20 mouse cellular contexts compared by ENCODE assay signal in the genomic region with DNA sequence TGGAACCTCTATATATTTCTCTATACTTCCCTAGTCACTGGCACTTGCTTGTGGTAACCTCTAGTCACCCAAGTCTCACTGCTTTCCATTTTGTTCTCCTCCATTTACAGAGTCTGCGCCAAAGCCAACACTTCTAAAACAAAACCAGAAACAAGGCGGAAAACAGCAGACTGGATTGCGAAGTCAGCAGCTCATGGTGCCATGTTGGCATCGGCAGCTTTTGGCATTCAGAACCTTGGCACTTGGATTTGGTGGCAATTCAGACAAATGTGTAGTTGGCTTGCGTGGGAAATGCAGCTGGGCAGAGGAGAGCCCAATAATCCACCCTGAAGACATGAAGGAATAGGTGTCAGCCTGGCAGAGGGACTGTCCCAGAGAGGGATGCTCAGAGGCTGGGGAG. TPM values are rescaled to one million over a fixed set of nuclear protein-coding genes. Genes with fewer than 3 reads are reported as not detected.
DNase-seq lines count a peak whose midpoint lies in the region; ATAC-seq and TF ChIP-seq lines count a peak whose summit lies in the region.
"Had no signal": no experiment of that assay in that cellular context is flagged by ENCODE, and none has a peak within 500 bp of the region (broad histone marks: within the 10 kb centered on the region; RNA-seq: fewer than 3 reads in every experiment).

No protein-coding gene starts in this region.

- no peak overlapping the region for H3K4me2 ChIP-seq in forebrain, embryonic 14.5 days (ENCODE audit: low read length)
- no peak overlapping the region for H3K4me2 ChIP-seq in forebrain, embryonic 15.5 days (replicated peaks)
- H3K4me2 ChIP-seq in kidney, embryonic 15.5 days: no peak overlapping the region
- H3K4me2 ChIP-seq: embryonic facial prominence, embryonic 15.5 days; hindbrain, embryonic 14.5 days; intestine, embryonic 15.5 days had no signal

- H3K4me3 ChIP-seq in forebrain, embryonic 14.5 days (ENCODE audit: low read depth, low read length): no peak overlapping the region
- no peak overlapping the region for H3K4me3 ChIP-seq in forebrain, embryonic 15.5 days
- no peak overlapping the region for H3K4me3 ChIP-seq in kidney, embryonic 15.5 days (replicated peaks)
- H3K4me3 ChIP-seq: embryonic facial prominence, embryonic 15.5 days; erythroblast, embryonic 14.5 days; forebrain, embryonic 10.5 days; heart, embryonic 10.5 days; intestine, embryonic 15.5 days had no signal

- 87% methylated on average over 5 of the region's 5 CpGs for WGBS in forebrain, embryonic 14.5 days
- WGBS in forebrain, embryonic 15.5 days: 76% methylated on average over 5 of the region's 5 CpGs
- WGBS in kidney, embryonic 15.5 days: 93% methylated on average over 5 of the region's 5 CpGs

- H3K4me1 ChIP-seq in forebrain, embryonic 14.5 days (ENCODE audit: control insufficient read depth, insufficient read depth, low read length): no peaks in the 10 kb centered on the region
- peaks cover 9% of the 10 kb centered on the region; the same call in 1 of the 2 replicates for H3K4me1 ChIP-seq in forebrain, embryonic 15.5 days
- H3K4me1 ChIP-seq in kidney, embryonic 15.5 days: no peaks in the 10 kb centered on the region
- H3K4me1 ChIP-seq: embryonic facial prominence, embryonic 15.5 days; heart, embryonic 10.5 days; intestine, embryonic 15.5 days had no signal

- H3K9ac ChIP-seq in forebrain, embryonic 14.5 days (ENCODE audit: low read length): no peak overlapping the region
- H3K9ac ChIP-seq in forebrain, embryonic 15.5 days (replicated peaks): no peak overlapping the region
- H3K9ac ChIP-seq in kidney, embryonic 15.5 days: no peak overlapping the region
- H3K9ac ChIP-seq: embryonic facial prominence, embryonic 15.5 days; hindbrain, embryonic 14.5 days; intestine, embryonic 15.5 days had no signal

- no peaks in the 10 kb centered on the region for H3K36me3 ChIP-seq in forebrain, embryonic 14.5 days (ENCODE audit: control insufficient read depth, insufficient read depth, low read length)
- H3K36me3 ChIP-seq in forebrain, embryonic 15.5 days: no peaks in the 10 kb centered on the region
- H3K36me3 ChIP-seq in kidney, embryonic 15.5 days: no peaks in the 10 kb centered on the region
- H3K36me3 ChIP-seq: embryonic facial prominence, embryonic 15.5 days; forebrain, embryonic 10.5 days; heart, embryonic 10.5 days; intestine, embryonic 15.5 days had no signal

- H3K27ac ChIP-seq in forebrain, embryonic 14.5 days (ENCODE audit: low read depth, low read length): no peak overlapping the region
- no peak overlapping the region for H3K27ac ChIP-seq in forebrain, embryonic 15.5 days (replicated peaks)
- H3K27ac ChIP-seq in kidney, embryonic 15.5 days: no peak overlapping the region
- H3K27ac ChIP-seq: embryonic facial prominence, embryonic 15.5 days; forebrain, embryonic 10.5 days; heart, embryonic 10.5 days; hindbrain, embryonic 14.5 days; intestine, embryonic 15.5 days had no signal

- DNase-seq in forebrain, embryonic 14.5 days (ENCODE audit: low spot score): peak; percentile 49
- peak; percentile 43 to 57 for DNase-seq in layer of hippocampus, postnatal 14 days (ENCODE audit: low spot score in 2 of 2)
- no peak for DNase-seq in layer of hippocampus, postnatal 25 days (ENCODE audit: extremely low spot score in 1 of 2, low spot score in 1 of 2)
- DNase-seq in brain, embryonic 14.5 days (ENCODE audit: low read depth): peak; percentile 71
- DNase-seq: adrenal gland, adult 8-10 months; cerebellum, adult 11 months; cerebellum, adult 9-10 months; embryo, embryonic 11 days; gastrocnemius, postnatal 36 days; heart, adult 18-20 months; heart, postnatal 10 days; kidney, adult 18-20 months had no signal

- no peak for ATAC-seq in forebrain, embryonic 14.5 days
- ATAC-seq in forebrain, embryonic 15.5 days (replicated peaks): no peak
- ATAC-seq in kidney, embryonic 15.5 days (replicated peaks; ENCODE audit: low FRiP score): no peak
- ATAC-seq: intestine, embryonic 15.5 days had no signal

- TF ChIP-seq CTCF in brain, embryonic 14.5 days (IDR thresholded peaks at IDR 0.05; ENCODE audit: borderline replicate concordance, extremely low read depth, insufficient read depth, insufficient read length): no peak

- H3K27me3 ChIP-seq in forebrain, embryonic 14.5 days (replicated peaks; ENCODE audit: control insufficient read depth, insufficient read depth, low read length): no peaks in the 10 kb centered on the region
- no peaks in the 10 kb centered on the region for H3K27me3 ChIP-seq in forebrain, embryonic 15.5 days
- no peaks in the 10 kb centered on the region for H3K27me3 ChIP-seq in kidney, embryonic 15.5 days
- H3K27me3 ChIP-seq: embryonic facial prominence, embryonic 15.5 days; intestine, embryonic 15.5 days had no signal

- H3K9me3 ChIP-seq in forebrain, embryonic 14.5 days (replicated peaks; ENCODE audit: control insufficient read depth, low read length): no peaks in the 10 kb centered on the region
- H3K9me3 ChIP-seq in forebrain, embryonic 15.5 days: no peaks in the 10 kb centered on the region
- H3K9me3 ChIP-seq in kidney, embryonic 15.5 days (replicated peaks): no peaks in the 10 kb centered on the region
- H3K9me3 ChIP-seq: embryonic facial prominence, embryonic 15.5 days; forebrain, embryonic 10.5 days; heart, embryonic 10.5 days; intestine, embryonic 15.5 days had no signal

- TF ChIP-seq POLR2A in brain, embryonic 14.5 days (IDR thresholded peaks at IDR 0.05; ENCODE audit: borderline replicate concordance, extremely low read depth, insufficient read depth, insufficient read length, poor library complexity, severe bottlenecking): no peak

RNA-seq across cellular contexts. Expression of a gene that starts 44.5 kb away (rescaled TPM):
- 107 and 116 TPM in 2 replicates for polyA plus RNA-seq in forebrain, embryonic 14.5 days (2014; fragmentation: Nextera tagmentation; extraction: Ambion mirVana)
- 156 and 160 TPM in 2 replicates for polyA plus RNA-seq in forebrain, embryonic 15.5 days (2015; fragmentation: Nextera tagmentation; extraction: Ambion mirVana)
- 100 to 1,000 TPM; 237 to 247 TPM for total RNA-seq in layer of hippocampus, postnatal 14 days (2021)
- total RNA-seq in layer of hippocampus, postnatal 25 days (2021): 100 to 1,000 TPM; 228 to 234 TPM
- 126 and 154 TPM in 2 replicates for polyA plus RNA-seq in brain, embryonic 14.5 days (2012; rRNA removed)
- polyA plus RNA-seq in kidney, embryonic 15.5 days (2015; fragmentation: Nextera tagmentation; extraction: Ambion mirVana): 225 and 248 TPM in 2 replicates

Comparison
In these comparisons a context has a peak if more than half of its experiments do, and no peak if none do; other contexts are left out.
1. DNase-seq: peak in forebrain, embryonic 14.5 days (single experiment), layer of hippocampus, postnatal 14 days (2 of 2) and brain, embryonic 14.5 days (single experiment); none in layer of hippocampus, postnatal 25 days (0 of 2).